Mouse (Mus musculus) NIH3T3 (cell line): ENCODE results near the gene Acaca.
"Not testable (repeated sequence)": the region's sequence is repeated elsewhere in the genome, so short reads cannot be mapped to it uniquely, and the experiment has no call there.

Experiments used
- DNase-seq: peaks from one replicate; pipeline ENCODE4 v3.0.0-alpha.2; 2012; ENCODE audit warnings: low read depth

Gene Acaca

GRCm38 (mm10) chr11:84338273-84338672 is 208.8 kb downstream of the Acaca start:
- DNase-seq, result not testable (repeated sequence)

DNA sequence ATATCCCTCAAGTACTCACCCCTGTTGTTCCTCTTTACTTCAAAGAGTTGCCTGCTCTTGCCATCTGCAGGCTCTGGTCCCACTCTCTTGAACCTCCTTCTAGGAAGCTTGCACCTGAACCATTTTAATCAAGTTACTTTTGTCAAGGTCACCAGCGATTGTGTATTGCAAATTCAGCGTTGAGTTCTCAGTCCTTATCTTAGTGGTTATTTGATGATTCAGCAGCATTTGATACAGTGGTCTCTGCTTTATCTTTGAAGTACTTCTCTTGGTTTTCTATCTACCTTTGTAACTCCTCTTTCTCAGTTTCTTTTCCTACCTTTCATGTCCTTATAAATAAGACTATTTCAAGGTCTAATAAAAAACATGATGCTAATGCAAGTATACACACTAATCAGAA is 211.2 kb downstream of the Acaca start:
- DNase-seq, result no peak

- DNase-seq, result peak; percentile 67
Measured at GRCm38 (mm10) chr11:84344522-84345236, 215.2 kb downstream of the Acaca start.

DNA sequence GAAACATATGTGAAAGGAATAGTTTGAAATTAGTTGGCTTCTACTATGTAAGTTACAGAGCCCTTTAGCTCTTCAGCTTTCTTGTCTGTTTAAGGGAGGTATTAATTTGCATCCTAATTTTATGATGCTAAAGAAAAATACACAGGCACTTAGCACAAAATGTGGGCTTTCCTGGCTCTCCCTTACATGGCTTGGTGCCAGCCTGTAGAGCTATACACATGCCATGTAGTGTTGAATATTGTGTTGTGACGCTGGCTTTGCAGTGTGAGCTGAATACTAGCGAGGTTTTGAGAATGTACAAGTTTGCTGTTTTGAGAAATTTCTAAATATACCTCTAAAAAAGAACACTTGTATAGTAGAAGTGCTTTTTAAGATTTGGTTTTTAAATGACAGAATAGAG is 218.3 kb downstream of the Acaca start:
- no peak for DNase-seq

DNA sequence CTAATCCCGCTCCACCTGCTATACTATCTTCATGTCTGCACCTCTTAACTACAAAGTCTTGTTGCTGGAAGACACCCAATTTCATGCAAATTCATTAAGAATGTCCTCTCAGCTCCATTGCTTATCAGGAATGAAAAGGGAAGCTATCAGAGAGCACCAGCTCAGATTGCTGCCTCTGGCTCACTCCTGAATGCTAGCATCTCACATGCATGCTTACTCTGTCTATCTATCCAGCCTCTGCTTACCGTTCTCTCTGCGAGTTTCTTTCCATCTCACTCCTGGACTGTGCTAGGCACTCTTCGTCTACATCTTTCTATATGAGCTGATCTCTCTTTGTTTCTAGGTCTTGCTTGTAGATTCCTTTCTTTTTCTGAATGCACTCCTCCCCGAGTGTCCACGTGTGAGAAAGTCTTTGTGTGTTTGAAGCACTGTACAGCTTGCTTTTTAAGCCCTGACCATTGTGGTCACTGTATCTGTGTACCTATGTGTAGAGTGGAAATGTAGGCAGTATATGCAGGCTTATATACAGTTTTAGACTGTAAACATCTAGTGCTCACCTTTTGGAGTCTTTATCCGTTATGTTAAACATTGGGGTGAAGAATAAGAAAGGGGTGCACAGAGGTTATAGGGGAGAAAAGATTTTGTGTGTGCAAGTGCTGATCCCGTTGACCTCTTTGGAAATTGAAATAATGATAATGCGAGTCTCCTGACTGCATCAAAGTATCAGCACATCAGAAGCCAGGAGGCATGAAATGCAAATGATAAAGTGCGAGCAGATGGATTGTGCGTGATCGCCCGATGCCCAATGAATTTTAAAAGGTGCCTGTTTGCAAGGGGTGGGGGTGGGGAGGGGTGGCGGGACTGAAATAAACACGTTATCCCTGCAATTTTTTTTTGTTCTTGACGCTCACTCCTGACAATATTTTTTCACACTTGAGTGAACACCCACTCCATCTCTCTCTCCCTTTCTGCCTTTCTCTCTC is 219.7 kb downstream of the Acaca start:
- no peak for DNase-seq

DNA sequence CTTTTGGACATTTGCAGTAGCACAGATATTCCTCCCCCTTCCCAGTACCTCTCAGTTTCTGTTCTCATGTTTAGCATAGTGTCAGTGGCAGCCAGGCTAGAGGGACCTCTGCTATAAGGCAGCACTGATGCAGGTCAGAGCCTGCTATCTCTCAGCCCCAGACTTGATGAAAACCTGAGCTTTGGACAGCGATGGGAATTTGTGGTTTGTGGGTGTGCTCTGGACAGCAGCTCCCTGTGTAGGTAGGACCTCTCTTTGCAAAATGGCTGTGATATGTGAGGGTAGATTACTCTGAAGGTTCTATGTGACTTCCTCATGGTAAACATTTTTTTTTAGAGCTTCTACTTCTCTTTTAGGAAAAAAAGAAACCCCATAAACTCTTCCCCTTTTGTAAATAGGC is 221.7 kb downstream of the Acaca start:
- DNase-seq, result no peak

DNA sequence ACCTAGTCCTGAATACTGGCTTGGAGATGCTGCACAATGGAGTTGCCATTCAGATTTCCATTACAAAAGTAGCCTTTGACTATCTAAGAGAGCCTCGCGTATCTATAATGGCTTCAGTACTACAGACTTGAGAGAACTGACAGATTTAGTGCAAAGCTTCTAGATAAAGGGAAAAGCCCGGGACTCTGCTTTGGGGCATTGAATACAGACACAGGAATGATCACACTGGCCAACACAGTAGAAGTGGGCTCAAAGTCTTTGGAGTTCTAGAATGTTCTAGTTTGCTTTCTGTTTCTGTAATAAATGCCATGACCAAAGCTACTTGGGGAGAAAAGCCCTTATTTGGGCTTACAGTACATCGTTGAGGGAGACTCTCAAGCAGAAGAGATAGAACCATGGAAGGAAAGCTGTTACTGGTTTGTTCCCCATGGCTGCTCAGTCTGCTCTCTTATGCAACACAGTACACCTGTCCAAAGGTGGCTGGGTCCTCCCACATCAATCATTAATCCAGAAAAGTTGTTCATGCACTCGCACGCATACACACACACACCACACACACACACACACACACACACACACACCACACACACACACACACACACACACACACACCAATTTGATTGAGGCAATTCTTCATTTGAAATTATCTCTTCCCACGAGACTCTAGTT is 223.7 kb downstream of the Acaca start:
- no peak for DNase-seq

DNA sequence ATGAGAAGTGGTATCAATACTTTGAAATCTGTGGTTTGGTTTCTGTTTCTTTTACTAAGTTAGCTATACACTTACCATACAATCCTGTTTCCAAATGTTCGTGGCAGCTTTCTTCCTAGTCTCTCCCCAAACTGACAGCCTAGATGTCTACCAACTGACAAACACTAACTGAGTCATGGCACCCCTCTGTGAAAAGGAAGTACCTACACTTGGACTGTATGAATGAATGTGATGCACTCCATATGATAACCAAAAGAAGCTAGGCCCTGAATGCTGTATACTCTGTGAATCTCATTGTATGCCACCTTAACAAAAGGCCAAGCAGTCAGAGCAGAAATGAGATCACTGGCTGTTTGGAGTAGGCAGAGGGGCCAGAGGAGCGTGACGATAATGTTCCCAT is 227.8 kb downstream of the Acaca start:
- no peak for DNase-seq

DNA sequence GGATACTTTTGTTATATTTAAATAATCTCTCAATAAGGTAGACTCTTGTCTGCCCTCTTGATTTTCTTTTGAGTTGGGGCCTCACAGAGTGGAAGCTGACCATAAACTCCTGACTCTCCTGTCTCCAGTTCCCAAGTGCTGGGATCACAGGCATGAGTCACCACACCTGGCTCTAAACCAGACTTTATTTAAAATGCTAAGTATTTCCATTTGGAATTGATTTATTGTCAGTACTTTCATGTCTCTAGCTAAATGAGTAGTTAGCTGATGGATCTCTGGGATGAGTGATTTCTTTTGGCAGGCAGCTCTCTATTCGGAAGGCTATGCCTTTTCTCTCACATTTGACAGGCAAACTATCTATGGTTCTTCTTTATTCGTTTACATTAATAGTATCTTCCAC is 228.3 kb downstream of the Acaca start:
- peak; percentile 79 for DNase-seq

DNA sequence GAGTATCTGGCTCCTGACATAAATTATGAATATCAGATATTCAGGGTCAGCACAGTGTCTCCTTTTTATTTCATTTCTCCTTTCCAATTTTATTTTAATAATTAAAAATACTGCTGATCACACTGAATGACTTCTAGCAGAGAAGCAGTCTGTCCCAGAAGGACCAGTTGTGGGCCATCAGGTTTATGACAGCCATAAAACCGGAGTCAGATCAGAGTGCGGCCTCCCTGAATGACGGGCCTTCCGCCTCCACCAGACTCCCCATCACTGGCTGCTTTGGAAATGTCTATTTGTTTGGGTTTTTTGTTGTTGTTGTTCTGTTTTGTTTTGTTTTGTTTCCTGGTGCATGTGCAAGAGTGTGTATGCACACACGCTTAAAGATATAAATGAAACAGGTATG is 232.1 kb downstream of the Acaca start:
- DNase-seq, result no peak

GRCm38 (mm10) chr11:84362633-84363243 is 233.3 kb downstream of the Acaca start:
- no peak for DNase-seq

- peak; percentile 14 for DNase-seq
Measured at GRCm38 (mm10) chr11:84365313-84365712, 235.8 kb downstream of the Acaca start.

- no peak for DNase-seq
Measured at GRCm38 (mm10) chr11:84368902-84369301, 239.4 kb downstream of the Acaca start.

- no peak for DNase-seq
Measured at GRCm38 (mm10) chr11:84373122-84373521, 243.7 kb downstream of the Acaca start.

- no peak for DNase-seq
Measured at GRCm38 (mm10) chr11:84375951-84376496, 246.6 kb downstream of the Acaca start.

DNA sequence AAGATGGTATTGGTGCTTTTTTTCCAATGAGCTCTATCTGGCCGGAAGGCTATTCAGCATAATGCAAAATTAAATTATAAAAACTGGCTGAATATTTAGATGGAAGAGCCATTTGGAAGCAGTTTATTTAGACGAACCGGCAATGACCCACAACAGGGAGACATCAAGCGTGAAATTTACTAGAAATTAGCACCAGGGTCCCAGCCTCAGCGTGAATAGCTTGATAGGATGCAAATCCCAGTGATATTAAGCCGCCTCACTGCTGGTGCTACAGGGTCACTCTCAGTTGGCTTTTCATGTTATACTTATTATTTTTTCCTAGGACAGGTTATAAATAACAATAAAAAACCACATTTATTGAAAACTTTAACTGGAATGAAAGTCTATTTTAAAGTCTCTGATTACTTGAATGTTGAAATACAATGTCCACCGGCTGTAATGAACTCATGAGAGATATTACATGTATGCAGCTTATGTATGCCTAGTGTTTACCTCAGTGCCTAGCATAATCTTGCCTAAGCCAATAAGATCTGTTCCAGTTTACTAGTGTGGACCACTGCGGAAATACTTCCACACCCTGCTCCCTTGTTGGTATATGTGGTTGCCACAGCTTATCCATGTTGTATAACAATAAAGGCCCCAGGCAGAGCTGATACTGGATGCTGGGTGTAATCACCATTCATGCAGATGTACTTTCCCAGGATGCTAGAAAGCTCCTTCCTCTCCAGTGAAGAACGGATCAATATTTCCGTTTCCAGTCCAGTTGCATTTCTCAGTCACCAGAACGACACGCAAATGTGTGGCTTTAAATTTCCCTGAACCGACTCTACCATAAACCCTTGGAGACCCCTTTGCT is 247.3 kb downstream of the Acaca start:
- DNase-seq, result no peak

DNA sequence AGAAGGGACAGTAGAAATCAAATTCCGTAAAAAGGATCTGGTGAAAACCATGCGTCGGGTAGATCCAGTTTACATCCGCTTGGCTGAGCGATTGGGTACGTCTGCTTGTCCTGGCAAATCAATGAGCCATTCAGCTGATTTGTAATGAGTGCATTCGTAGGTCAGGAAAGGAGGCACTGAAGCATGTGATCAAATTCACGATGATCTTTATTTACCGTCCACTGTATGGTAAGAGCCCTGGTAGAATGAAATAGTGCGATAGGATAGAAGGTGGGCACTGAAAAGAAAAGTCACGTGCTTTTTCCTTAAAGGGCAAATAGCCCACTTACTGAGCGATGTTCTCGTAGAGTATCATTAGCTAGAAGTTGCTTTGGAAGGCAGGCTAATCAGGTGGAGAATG is 253.0 kb downstream of the Acaca start:
- no peak for DNase-seq

GRCm38 (mm10) chr11:84383891-84384290 is 254.4 kb downstream of the Acaca start:
- DNase-seq, result no peak

- no peak for DNase-seq
Measured at GRCm38 (mm10) chr11:84389332-84389731, 259.9 kb downstream of the Acaca start.

GRCm38 (mm10) chr11:84391126-84391525 is 261.7 kb downstream of the Acaca start:
- no peak for DNase-seq

- DNase-seq, result peak; percentile 31
Measured at GRCm38 (mm10) chr11:84392066-84392465, 262.6 kb downstream of the Acaca start.
